Mouse (Mus musculus) G1E (cell line): ENCODE data around the gene Phf20. TPM values are rescaled to one million over a fixed set of nuclear protein-coding genes. Genes with fewer than 3 reads are reported as not detected.

Experiments used
- ATAC-seq: 2 replicates; pipeline ENCODE4 v1.8.0; 2016; ENCODE audit warnings: mild to moderate bottlenecking; ENCODE audit not compliant: insufficient number of reproducible peaks, poor library complexity, low FRiP score, severe bottlenecking; ENCODE audit errors: extremely low read depth
- DNase-seq: peaks from one replicate; pipeline ENCODE4 v3.0.0; 2012; ENCODE audit warnings: low spot score
- H3K27me3 ChIP-seq: 2 replicates; pipeline ENCODE4 v1.6.1; 2012; ENCODE audit warnings: mild to moderate bottlenecking, low read length, inconsistent platforms; ENCODE audit not compliant: insufficient read depth
- H3K36me3 ChIP-seq: replicated peaks from 2 replicates; pipeline ENCODE3; 2012; ENCODE audit warnings: mild to moderate bottlenecking, inconsistent platforms
- H3K4me1 ChIP-seq: 2 replicates; pipeline ENCODE4 v1.6.1; 2012; ENCODE audit warnings: low read depth, low read length, inconsistent platforms, mixed read lengths; ENCODE audit not compliant: insufficient read depth
- H3K4me3 ChIP-seq: 2 replicates; pipeline ENCODE4 v1.5.1; 2012; ENCODE audit warnings: low read depth, mild to moderate bottlenecking, inconsistent platforms, low read length, moderate library complexity, mixed read lengths
- H3K9me3 ChIP-seq: replicated peaks from 2 replicates; pipeline ENCODE4 v1.6.1; 2012; ENCODE audit warnings: inconsistent platforms
- CTCF ChIP-seq: IDR thresholded peaks from 2 replicates; pipeline ENCODE4 v1.5.1; 2012; ENCODE audit warnings: low read depth, low read length, inconsistent platforms, mixed read lengths
- GATA1 ChIP-seq: IDR thresholded peaks from 2 replicates; pipeline ENCODE4 v1.6.1; 2012; ENCODE audit warnings: borderline replicate concordance, low read length, inconsistent platforms, mixed read lengths
- GATA2 ChIP-seq: IDR thresholded peaks from 2 replicates; pipeline ENCODE4 v1.6.1; 2012; ENCODE audit warnings: low read depth, low read length, inconsistent platforms, borderline replicate concordance
- POLR2AphosphoS5 ChIP-seq: IDR thresholded peaks from 2 replicates; pipeline ENCODE4 v1.6.1; 2012; ENCODE audit warnings: low read depth, low read length, inconsistent platforms; ENCODE audit not compliant: insufficient replicate concordance
- TAL1 ChIP-seq: conservative IDR thresholded peaks from 2 replicates; pipeline ENCODE4 v1.6.1; 2012; ENCODE audit warnings: low read depth, low read length, inconsistent platforms, mixed read lengths
- polyA plus RNA-seq: library from polyadenylated mRNA; stranded (reverse); fragments of >175 nt; gene quantifications from 2 replicates; pipeline ENCODE4 v1.2.3, GENCODE M21; 2012
- total RNA-seq, 2 experiments: library from RNA; stranded (forward) in 1 of 2; stranded (reverse) in 1 of 2; fragments of 200-1000 nt in 1 of 2; fragments of >200 nt in 1 of 2; fragmentation: Nextera tagmentation in 1 of 2; gene quantifications; 2 replicates each; pipeline ENCODE4 v1.2.3; 2014 to 2017

The Phf20 gene
- total and polyA plus RNA-seq, 3 experiments: 37.8 to 63.9 (median 45.8) TPM

DNA sequence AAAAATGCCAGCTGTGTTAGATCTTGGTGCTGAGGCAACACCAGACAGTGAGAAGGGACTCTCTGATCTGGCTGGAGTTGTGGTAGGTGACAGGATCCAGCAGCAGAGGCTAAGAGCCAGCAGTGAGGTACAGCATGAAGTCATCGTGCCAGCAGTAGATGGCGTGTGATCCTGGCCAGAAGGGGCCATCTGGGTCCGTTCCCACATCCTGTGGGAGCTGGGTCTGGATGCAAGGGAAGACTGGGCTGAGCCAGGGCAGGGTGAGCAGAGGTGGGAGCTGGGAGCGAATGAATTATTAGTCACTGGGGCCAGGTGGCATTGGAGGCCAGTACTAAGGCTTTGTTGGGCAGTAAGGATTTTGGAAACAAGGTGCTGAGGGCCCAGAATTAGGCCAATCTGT, 85.0 kb downstream of the Phf20 start:
- Histone ChIP-seq H3K36me3 (peaks cover 81% of the 10 kb centered on the region), H3K9me3 (no peaks in the 10 kb centered on the region), H3K27me3 (no peaks in the 10 kb centered on the region), H3K4me1 (peaks cover 3% of the 10 kb centered on the region; the same call in 1 of the 2 replicates), H3K4me3 (no peak overlapping the region)
- no peak for DNase-seq
- TF ChIP-seq POLR2AphosphoS5 (no peak), GATA1 (no peak), GATA2 (no peak), TAL1 (no peak)
- no peak for ATAC-seq

DNA sequence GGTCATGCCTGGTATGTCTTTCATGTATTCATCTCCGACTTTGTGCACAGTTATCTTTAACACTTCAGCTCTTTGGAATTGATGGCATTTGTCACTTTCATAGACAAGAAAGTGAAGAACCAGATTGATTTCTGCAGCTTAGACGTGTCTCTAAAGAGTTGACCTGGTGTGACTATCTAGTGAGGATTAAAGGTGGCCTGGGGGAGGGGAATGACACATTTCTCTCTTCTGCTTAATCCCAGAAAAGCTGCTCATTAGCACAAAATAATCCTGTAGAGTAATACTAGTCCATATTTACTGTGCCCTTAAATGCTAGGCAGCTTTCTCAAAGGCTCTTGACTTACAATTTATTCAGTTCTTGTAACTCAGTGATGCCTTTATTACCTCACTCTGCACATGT, 88.9 kb downstream of the Phf20 start:
- no peak for TF ChIP-seq TAL1
- TF ChIP-seq GATA1: no peak
- no peak for TF ChIP-seq CTCF
- no peak for TF ChIP-seq POLR2AphosphoS5
- no peak for TF ChIP-seq GATA2
- Histone ChIP-seq H3K9me3 (no peaks in the 10 kb centered on the region), H3K4me1 (no peaks in the 10 kb centered on the region), H3K27me3 (no peaks in the 10 kb centered on the region), H3K36me3 (peaks cover 84% of the 10 kb centered on the region), H3K4me3 (no peak overlapping the region)
- DNase-seq (no peak), ATAC-seq (no peak)

DNA sequence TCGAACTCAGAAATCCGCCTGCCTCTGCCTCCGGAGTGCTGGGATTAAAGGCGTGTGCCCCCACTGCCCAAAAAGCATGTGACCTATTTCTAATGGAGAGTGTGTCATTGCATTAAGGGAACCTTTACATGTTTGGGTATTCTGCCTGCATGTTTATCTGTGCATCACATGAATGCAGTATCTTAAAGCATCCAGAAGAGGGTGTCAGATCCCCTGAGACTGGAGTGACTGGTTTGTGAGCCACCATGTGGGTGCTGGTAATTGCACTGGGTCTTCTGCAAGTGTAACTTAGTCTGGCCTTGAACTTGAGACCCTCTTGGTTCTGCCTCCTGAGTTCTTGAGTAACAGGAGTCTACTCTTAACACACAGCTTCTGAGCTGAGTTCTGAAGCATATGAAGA, 90.5 kb downstream of the Phf20 start:
- DNase-seq (no peak), ATAC-seq (no peak)
- H3K36me3 ChIP-seq: peaks cover 83% of the 10 kb centered on the region
- no peak overlapping the region for H3K4me3 ChIP-seq
- TF ChIP-seq POLR2AphosphoS5 (no peak), TAL1 (no peak), GATA1 (no peak), CTCF (no peak), GATA2 (no peak)
- no peaks in the 10 kb centered on the region for H3K9me3 ChIP-seq
- no peaks in the 10 kb centered on the region for H3K4me1 ChIP-seq
- H3K27me3 ChIP-seq: no peaks in the 10 kb centered on the region

DNA sequence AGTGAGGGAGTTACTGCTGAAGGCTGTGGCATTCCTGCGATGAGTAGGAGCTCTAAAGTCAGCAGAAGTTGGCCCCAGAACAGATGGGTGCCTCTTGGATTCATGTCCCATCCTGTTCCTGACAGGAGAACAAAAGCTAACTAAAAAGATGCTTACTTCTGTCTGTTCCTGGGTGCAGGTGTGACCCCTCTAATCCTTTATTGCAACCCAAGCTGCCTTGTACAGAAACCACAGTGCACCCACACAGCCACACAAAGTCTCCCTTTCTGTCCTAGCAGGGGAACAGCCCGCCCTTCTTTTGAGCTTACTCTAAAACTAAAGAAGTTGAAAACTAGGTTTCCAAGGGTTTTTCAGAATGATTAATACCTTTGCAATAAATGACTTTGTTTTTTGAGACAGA, 92.0 kb downstream of the Phf20 start:
- no peaks in the 10 kb centered on the region for H3K9me3 ChIP-seq
- no peaks in the 10 kb centered on the region for H3K4me1 ChIP-seq
- ATAC-seq (no peak), DNase-seq (no peak)
- H3K27me3 ChIP-seq: no peaks in the 10 kb centered on the region
- no peak overlapping the region for H3K4me3 ChIP-seq
- H3K36me3 ChIP-seq: peaks cover 84% of the 10 kb centered on the region
- no peak for TF ChIP-seq POLR2AphosphoS5
- TF ChIP-seq GATA1: no peak
- TF ChIP-seq CTCF: no peak
- no peak for TF ChIP-seq GATA2
- TF ChIP-seq TAL1: no peak

DNA sequence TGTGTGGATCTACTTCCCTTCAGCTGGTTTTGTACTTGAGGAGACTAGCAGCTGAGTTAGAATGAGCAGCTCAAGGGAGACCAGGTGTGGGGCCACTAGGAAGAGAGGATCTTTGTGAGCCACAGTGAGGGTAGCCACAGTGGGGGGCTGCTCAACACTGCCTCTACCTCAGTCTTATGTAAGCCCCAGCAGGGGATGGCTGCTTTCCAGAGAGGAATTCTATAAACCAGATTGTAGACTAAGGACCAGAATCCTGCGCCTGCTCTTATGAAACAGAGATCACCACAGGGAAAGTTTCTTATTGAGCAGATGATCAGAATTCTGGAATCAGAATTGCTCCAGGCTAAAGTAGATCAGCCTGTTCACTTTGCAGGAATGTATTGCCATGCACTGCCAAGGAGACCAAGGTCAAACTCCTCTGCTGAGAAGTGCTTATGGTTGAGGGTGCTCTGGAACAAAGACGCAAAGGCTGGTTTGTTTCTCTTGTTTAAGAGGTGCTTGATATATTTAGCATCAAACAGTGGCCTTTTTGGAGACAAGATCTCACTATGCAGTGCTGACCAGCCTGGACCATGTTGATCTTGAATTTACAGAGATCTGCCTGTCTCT, 93.4 kb downstream of the Phf20 start:
- Histone ChIP-seq H3K36me3 (peaks cover 89% of the 10 kb centered on the region), H3K9me3 (no peaks in the 10 kb centered on the region), H3K4me1 (no peaks in the 10 kb centered on the region), H3K4me3 (no peak overlapping the region), H3K27me3 (no peaks in the 10 kb centered on the region)
- ATAC-seq: no peak
- TF ChIP-seq GATA1 (no peak), TAL1 (no peak), CTCF (no peak), POLR2AphosphoS5 (no peak), GATA2 (no peak)
- DNase-seq: no peak

DNA sequence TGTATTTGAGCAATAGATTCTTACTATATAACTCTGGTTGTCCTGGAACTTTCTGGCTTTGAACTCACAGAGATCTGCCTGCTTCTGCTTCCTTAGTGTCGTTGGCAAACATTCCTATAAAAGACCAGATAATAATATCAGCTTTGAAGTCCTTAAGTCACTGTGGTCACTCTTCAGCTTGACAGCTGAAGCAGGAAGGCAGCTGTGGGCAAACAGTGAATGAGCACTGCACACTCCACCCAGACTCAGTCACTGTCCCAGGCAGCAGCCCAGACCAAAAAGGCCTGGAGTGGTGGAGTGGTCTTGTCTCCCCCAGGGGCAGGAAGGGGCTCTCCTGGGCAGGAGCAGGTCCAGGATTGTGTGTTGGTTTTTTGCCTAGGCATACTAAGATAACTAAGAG, 95.7 kb downstream of the Phf20 start:
- Histone ChIP-seq H3K9me3 (no peaks in the 10 kb centered on the region), H3K4me3 (no peak overlapping the region), H3K36me3 (peaks cover 88% of the 10 kb centered on the region), H3K27me3 (no peaks in the 10 kb centered on the region), H3K4me1 (peaks cover 19% of the 10 kb centered on the region)
- ATAC-seq: no peak
- DNase-seq: no peak
- TF ChIP-seq GATA1: no peak
